Mouse (Mus musculus) limb, embryonic 15.5 days (tissue): ENCODE results near the gene Tmem38b. TPM values are rescaled to one million over a fixed set of nuclear protein-coding genes. Genes with fewer than 3 reads are reported as not detected.
"Not testable (repeated sequence)": the region's sequence is repeated elsewhere in the genome, so short reads cannot be mapped to it uniquely, and the experiment has no call there.

Source experiments
- ATAC-seq: fragments of 200-750 bp; cut with Nextera tagmentation; 2 replicates; pipeline ENCODE4 v1.8.0; 2017; ENCODE audit warnings: low read depth, moderate TSS enrichment; ENCODE audit not compliant: insufficient number of reproducible peaks, low FRiP score, low TSS enrichment
- H3K27ac ChIP-seq: fragments of 300-500 bp; sonication (generic); 2 replicates; pipeline ENCODE4 v1.5.1; 2015; ENCODE audit warnings: moderate library complexity, mild to moderate bottlenecking, inconsistent platforms
- H3K27me3 ChIP-seq: fragments of 300-500 bp; sonication (generic); 2 replicates; pipeline ENCODE4 v1.6.1; 2015; ENCODE audit warnings: inconsistent platforms
- H3K36me3 ChIP-seq: fragments of 300-500 bp; sonication (generic); 2 replicates; pipeline ENCODE4 v1.6.1; 2015; ENCODE audit warnings: inconsistent platforms
- H3K4me1 ChIP-seq: fragments of 300-500 bp; sonication (generic); 2 replicates; pipeline ENCODE4 v1.6.1; 2015; ENCODE audit warnings: inconsistent platforms
- H3K4me2 ChIP-seq: fragments of 300-500 bp; sonication (generic); 2 replicates; pipeline ENCODE4 v1.6.1; 2015; ENCODE audit warnings: mild to moderate bottlenecking, inconsistent platforms
- H3K4me3 ChIP-seq: fragments of 300-500 bp; sonication (generic); 2 replicates; pipeline ENCODE4 v1.5.1; 2015; ENCODE audit warnings: mild to moderate bottlenecking, inconsistent platforms
- H3K9ac ChIP-seq: fragments of 300-500 bp; sonication (generic); 2 replicates; pipeline ENCODE4 v1.6.1; 2015; ENCODE audit warnings: inconsistent platforms
- H3K9me3 ChIP-seq: fragments of 300-500 bp; sonication (generic); 2 replicates; pipeline ENCODE4 v1.6.1; 2016; ENCODE audit warnings: inconsistent platforms
- WGBS: fragments of 180-500 bp; shearing (Covaris S2); methylation state at CpG from one replicate; pipeline ENCODE4 v1.1.7; 2015; 5-methylcytosine and 5-hydroxymethylcytosine counted together
- polyA plus RNA-seq: library from polyadenylated mRNA; unstranded; fragments of >200 nt; fragmentation: Nextera tagmentation; extraction: Ambion mirVana; gene quantifications from 2 replicates; pipeline ENCODE4 v1.2.1, GENCODE M21; 2015

Tmem38b gene
- polyA plus RNA-seq, 1 experiment from 2014 or later = 9.8 TPM

DNA sequence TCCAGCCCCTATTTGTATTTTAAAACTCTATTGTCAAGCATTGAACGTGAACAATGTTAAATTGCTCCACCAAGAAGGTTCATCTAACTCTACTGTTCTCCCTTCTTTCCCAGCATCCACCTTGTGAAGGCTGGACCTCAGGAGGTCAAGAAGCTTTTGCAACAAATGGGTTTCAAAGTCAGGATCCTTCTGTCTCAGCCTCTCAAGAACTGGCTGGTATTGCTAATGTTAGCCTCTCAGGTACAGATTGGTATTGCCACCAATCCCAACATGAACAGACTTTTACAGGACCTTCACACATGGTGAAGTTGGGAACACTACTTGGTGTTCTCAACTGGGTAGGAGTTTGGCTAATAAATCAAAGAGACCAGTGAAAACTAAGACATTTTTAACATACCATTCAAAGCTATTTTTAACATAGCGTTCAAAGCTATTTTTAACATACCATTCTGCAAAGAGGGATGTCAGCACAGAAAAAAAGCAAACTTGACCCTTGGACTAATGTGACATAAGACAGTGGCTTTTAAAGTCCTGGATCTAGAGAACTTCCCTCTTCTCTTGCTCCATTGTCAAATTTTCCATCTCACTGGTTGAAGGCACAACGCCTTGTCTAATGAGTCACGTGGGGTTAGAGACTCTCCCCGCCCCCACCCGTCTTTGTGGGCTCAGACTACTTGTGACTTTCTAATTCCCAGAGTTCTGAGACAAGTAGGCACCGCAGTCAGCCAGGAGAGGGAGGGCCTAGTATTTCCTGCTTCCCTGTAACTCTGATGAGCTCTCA is 26.8 kb upstream of the Tmem38b start:
- ATAC-seq = no peak
- no peaks in the 10 kb centered on the region for H3K36me3 ChIP-seq

DNA sequence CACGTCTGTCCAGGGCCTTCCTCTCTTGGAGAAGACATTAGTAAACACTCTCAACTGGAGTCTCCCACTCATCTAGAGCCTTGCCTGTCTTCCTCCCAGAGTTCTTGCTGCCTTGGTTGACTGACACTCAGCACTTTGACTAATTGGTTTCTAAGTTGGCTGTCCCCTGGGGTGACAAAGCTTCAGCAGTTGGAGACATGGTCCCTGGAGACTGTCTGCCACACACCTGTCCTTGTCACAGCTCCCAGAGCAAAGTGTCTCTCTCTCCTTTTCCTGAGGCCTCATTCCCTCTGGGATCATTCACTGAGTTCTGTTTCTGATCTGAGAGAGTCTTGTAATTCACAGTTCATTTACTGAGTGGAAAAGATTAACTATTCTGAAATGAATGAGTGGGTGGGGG is 26.1 kb upstream of the Tmem38b start:
- ATAC-seq = no peak
- Histone ChIP-seq H3K36me3 (no peaks in the 10 kb centered on the region), H3K4me3 (no peak overlapping the region), H3K9me3 (no peaks in the 10 kb centered on the region), H3K4me2 (no peak overlapping the region), H3K27ac (no peak overlapping the region), H3K4me1 (no peaks in the 10 kb centered on the region; the same call in 1 of the 2 replicates), H3K9ac (no peak overlapping the region), H3K27me3 (no peaks in the 10 kb centered on the region)
- WGBS = 48% methylated on average over 1 of the region's 1 CpGs

More for the DNA sequence above, 26.8 kb upstream of the Tmem38b start:
- Histone ChIP-seq H3K9ac (no peak overlapping the region), H3K27ac (no peak overlapping the region), H3K4me3 (no peak overlapping the region), H3K4me2 (no peak overlapping the region), H3K4me1 (no peaks in the 10 kb centered on the region; the same call in 1 of the 2 replicates), H3K9me3 (no peaks in the 10 kb centered on the region), H3K27me3 (no peaks in the 10 kb centered on the region)
- 45% methylated on average over 7 of the region's 7 CpGs for WGBS

DNA sequence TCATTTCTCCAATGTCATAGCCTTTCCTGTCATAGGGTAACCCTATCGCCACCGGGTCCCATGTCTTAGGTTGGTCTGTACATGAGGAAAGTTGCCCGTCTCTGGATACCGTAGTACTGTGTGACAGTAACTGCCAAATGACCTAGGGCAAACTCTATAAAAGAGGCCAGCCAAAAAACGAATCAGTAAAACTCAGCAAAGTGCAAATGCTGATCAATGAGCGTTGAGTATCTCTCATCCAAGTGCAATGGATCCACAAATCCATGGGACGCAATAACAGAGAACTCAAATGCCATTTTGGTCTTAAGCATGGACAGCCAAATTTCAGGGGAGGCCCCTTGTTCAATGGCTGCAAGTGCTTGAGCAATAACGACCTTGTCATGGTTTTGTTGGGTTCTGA is 22.2 kb upstream of the Tmem38b start:
- not testable (repeated sequence) for H3K27ac ChIP-seq, H3K9ac ChIP-seq, H3K27me3 ChIP-seq, ATAC-seq, H3K9me3 ChIP-seq, H3K36me3 ChIP-seq, H3K4me2 ChIP-seq, H3K4me1 ChIP-seq, H3K4me3 ChIP-seq
- 93% methylated on average over 8 of the region's 8 CpGs for WGBS

DNA sequence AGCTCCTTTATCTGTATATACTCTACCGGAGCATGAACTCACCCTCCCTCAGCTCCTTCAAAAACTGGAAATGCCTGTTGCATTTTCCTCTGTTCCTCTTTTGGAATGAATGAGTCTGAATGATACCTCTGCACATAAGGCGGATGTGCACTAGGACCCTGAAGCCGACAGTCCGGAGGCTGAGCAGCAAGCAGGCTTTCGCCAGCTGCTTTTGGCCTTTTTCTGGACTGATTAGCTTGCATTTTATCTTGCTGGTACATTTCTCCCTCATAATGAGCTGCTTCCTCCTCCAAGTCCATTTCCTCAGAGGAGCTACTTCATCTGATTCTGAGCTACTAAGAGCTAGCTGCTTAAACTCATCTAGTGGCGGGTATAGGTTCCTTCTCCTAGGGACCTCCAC is 19.4 kb upstream of the Tmem38b start:
- not testable (repeated sequence) for H3K4me1 ChIP-seq, H3K36me3 ChIP-seq, H3K27me3 ChIP-seq, H3K9ac ChIP-seq, H3K4me2 ChIP-seq, H3K9me3 ChIP-seq, H3K4me3 ChIP-seq, ATAC-seq, H3K27ac ChIP-seq
- WGBS = 77% methylated on average over 6 of the region's 6 CpGs

DNA sequence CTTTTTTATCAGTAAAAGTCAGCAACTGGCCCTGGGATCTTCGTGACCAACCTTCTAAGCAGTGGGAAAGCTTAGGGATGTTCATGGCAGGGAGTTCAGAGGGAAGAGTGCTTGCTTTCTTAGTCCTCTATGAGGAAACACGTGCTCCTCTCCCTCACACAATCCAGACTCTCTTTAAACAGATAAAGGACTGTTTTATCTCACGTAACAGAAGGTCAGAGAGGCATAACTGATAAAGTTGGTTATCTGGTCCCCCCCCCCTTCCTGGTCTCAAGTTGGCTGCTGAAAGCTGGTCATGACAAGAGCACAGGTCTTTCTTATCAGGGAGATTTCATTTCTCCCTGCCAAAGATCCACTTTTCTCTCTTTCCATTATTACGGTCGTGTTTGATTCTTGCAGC is 7.5 kb upstream of the Tmem38b start:
- no peaks in the 10 kb centered on the region for H3K36me3 ChIP-seq
- no peaks in the 10 kb centered on the region for H3K4me1 ChIP-seq
- no peak overlapping the region for H3K4me2 ChIP-seq
- no peak overlapping the region for H3K27ac ChIP-seq
- no peak for ATAC-seq
- no peak overlapping the region for H3K4me3 ChIP-seq
- WGBS = 69% methylated on average over 5 of the region's 5 CpGs
- no peak overlapping the region for H3K9ac ChIP-seq
- no peaks in the 10 kb centered on the region for H3K27me3 ChIP-seq
- no peaks in the 10 kb centered on the region for H3K9me3 ChIP-seq

DNA sequence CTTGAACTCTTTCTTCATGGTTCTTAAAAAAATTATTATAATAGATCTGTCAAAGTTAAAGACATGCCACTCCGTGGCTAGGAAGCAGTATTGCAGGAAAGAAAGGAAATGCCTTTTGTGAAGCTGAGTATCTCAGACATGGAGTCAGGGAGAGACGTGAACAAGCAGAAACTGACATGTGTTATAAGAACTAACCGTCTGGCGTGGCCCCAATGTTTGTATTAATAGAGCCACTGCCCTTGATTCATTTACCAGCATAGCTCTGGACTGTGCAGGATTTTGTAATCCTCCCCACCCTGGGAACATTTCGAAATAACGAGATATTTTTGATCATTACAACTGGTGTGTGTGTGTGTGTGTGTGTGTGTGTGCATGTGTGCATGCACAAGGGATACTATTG is 2.1 kb upstream of the Tmem38b start:
- H3K27me3 ChIP-seq = no peaks in the 10 kb centered on the region
- no peak overlapping the region for H3K4me3 ChIP-seq
- H3K9ac ChIP-seq = no peak overlapping the region
- 42% methylated on average over 6 of the region's 6 CpGs for WGBS
- H3K27ac ChIP-seq = no peak overlapping the region
- H3K9me3 ChIP-seq = no peaks in the 10 kb centered on the region
- no peak for ATAC-seq
- H3K4me2 ChIP-seq = no peak overlapping the region
- H3K4me1 ChIP-seq = peaks cover 3% of the 10 kb centered on the region; the same call in 1 of the 2 replicates
- no peaks in the 10 kb centered on the region for H3K36me3 ChIP-seq

DNA sequence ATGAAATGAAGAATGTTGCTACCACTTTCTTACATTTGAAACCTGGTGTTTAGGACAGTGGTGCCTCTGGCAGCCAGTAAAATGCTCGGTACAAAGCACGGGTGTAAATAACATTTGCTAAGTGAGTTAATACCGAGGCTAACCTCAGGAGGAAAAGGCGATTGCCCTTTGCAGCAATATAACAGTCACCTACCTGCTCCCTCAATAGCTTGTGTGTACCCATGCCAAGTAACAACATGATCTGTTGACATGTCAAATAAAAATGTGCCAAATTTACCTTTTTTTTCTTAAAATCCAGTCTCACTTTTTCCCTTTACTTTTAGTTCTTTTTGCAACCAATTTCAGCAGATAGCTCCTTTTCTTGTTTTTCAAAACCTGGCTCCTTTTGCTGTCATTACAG is 1.0 kb upstream of the Tmem38b start:
- ATAC-seq = no peak
- no peak overlapping the region for H3K4me2 ChIP-seq
- H3K4me3 ChIP-seq = no peak overlapping the region
- no peaks in the 10 kb centered on the region for H3K27me3 ChIP-seq
- H3K9me3 ChIP-seq = no peaks in the 10 kb centered on the region
- 32% methylated on average over 4 of the region's 4 CpGs for WGBS
- no peaks in the 10 kb centered on the region for H3K36me3 ChIP-seq
- peaks cover 3% of the 10 kb centered on the region; the same call in 1 of the 2 replicates for H3K4me1 ChIP-seq
- no peak overlapping the region for H3K27ac ChIP-seq
- no peak overlapping the region for H3K9ac ChIP-seq

DNA sequence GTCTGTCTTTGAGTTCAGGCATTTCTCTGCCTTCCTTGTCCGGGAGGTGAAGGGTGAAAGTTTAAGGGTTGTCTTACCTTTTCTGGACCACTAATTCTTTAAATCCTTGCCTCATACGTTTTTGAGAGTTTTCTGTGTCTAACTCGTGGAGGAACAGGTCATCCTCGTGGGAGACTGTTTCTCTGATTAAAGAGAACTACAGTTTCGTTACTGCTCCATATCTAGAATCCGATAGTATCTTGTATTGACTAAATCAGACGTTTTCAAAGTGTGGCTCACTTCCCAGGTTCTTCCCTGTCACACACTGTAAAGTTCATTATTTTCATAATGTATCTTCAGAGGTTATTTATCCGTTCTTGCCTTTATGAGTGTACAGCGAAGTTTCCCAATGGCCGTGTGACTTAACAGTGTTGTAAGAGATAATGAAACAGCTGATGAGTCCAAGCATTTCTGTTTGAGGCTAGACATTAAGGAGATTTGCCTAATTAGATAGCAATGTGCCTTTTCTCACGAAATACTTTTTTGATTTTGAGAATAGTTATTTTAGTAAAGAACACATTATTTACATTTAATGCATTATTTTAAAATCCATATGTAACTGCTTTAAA is 900 bp downstream of the Tmem38b start:
- peaks cover 3% of the 10 kb centered on the region; the same call in 1 of the 2 replicates for H3K4me1 ChIP-seq
- no peaks in the 10 kb centered on the region for H3K36me3 ChIP-seq
- peak overlapping the region; percentile 74 for H3K4me2 ChIP-seq
- ATAC-seq = no peak
- peak overlapping the region; percentile 85 for H3K4me3 ChIP-seq
- no peaks in the 10 kb centered on the region for H3K27me3 ChIP-seq
- H3K9ac ChIP-seq = peak overlapping the region; percentile 62; the same call in 1 of the 2 replicates
- H3K9me3 ChIP-seq = no peaks in the 10 kb centered on the region
- 0 out of 2 replicates have a peak overlapping the region, but pooled peaks have one; percentile 67 for H3K27ac ChIP-seq
- 13% methylated on average over 11 of the region's 11 CpGs for WGBS

DNA sequence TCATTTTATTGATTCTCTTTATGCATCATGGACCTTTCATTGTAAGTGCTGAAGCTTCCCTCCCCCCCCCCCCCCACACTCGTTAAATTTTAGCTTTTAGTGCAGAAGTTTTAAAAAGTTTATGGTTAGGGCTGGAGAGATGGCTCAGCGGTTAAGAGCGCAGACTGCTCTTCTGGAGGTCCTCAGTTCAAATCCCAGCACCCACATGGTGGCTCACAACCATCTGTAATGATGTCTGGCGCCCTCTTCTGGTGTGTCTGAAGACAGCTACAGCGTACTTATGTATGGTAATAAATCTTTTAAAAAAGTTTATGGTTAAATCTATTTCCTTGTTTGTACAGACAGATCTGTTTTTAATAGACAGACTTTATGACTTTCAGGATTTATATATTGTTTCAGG is 2.0 kb downstream of the Tmem38b start:
- WGBS = 70% methylated on average over 5 of the region's 5 CpGs
- ATAC-seq = no peak
- Histone ChIP-seq H3K9ac (no peak overlapping the region), H3K9me3 (no peaks in the 10 kb centered on the region), H3K4me1 (peaks cover 3% of the 10 kb centered on the region; the same call in 1 of the 2 replicates), H3K36me3 (no peaks in the 10 kb centered on the region), H3K27ac (no peak overlapping the region), H3K27me3 (no peaks in the 10 kb centered on the region), H3K4me3 (no peak overlapping the region), H3K4me2 (no peak overlapping the region)

DNA sequence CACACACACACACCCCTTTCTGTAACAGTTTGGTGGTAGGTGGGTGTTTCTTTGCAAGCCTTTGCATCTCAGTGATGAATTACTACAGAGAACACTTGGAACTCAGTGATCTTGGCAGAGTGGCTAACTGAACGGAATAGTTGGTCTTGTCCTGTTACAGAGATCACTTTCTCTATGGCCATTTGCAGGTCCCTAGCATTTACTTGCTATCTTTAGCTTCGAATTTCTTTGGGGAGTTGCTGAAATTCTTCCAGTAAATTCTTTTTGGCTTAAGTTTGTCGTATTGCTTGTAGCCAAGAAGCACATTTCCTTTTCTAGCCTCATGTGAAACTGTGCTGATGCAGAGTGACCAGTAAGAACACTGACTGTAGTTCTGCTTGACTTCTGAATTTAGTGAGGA is 3.1 kb downstream of the Tmem38b start:
- ATAC-seq = no peak
- 63% methylated on average over 3 of the region's 3 CpGs for WGBS
- H3K4me2 ChIP-seq = no peak overlapping the region
- no peak overlapping the region for H3K27ac ChIP-seq
- no peak overlapping the region for H3K9ac ChIP-seq
- H3K4me1 ChIP-seq = peaks cover 3% of the 10 kb centered on the region; the same call in 1 of the 2 replicates
- H3K36me3 ChIP-seq = no peaks in the 10 kb centered on the region
- H3K9me3 ChIP-seq = no peaks in the 10 kb centered on the region
- H3K27me3 ChIP-seq = no peaks in the 10 kb centered on the region
- H3K4me3 ChIP-seq = no peak overlapping the region

DNA sequence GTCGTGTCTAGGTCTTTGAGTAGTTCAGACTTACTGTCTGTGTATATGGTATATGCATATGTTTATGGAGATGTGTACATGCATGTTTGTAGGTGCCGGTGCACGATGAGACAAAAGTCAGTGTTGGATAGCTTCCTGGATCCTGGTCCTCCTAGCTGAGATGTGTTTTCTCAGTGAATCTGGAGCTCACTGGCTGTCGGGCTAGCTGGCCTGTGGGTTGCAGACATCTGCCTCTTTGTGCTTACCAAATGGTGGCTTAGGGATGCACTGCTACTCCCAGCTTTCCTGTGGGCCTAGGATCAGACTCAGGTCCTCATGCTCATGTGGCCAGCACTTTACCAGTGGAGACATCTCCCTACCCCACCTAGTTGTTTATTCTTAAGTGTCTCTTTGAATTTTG is 4.2 kb downstream of the Tmem38b start:
- Histone ChIP-seq H3K4me1 (peaks cover 3% of the 10 kb centered on the region; the same call in 1 of the 2 replicates), H3K9me3 (no peaks in the 10 kb centered on the region), H3K4me3 (no peak overlapping the region), H3K9ac (no peak overlapping the region), H3K27me3 (no peaks in the 10 kb centered on the region), H3K27ac (no peak overlapping the region), H3K36me3 (no peaks in the 10 kb centered on the region), H3K4me2 (no peak overlapping the region)
- no peak for ATAC-seq
- 87% methylated on average over 4 of the region's 4 CpGs for WGBS

DNA sequence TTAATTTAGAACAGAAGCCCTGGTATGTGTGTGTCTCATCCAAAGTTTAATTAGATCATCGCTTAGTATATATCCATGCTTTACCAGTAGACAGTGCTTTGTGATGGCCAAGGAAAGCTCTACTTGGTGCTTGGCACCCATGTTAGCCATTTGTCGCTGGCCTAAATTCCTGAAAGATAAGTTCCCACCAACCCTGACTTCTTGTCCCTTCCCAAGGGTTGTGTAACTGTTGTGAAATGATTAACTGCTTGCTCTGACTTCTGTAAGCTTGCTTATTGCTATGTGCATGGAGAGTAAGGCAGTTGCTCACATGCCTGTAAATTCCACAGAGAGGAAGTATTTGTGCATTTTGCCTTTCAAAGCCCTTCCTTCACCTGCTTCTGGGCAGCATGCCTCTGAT is 4.7 kb downstream of the Tmem38b start:
- no peaks in the 10 kb centered on the region for H3K27me3 ChIP-seq
- no peak overlapping the region for H3K4me3 ChIP-seq
- WGBS = 86% methylated on average over 2 of the region's 2 CpGs
- peaks cover 3% of the 10 kb centered on the region; the same call in 1 of the 2 replicates for H3K4me1 ChIP-seq
- H3K4me2 ChIP-seq = no peak overlapping the region
- no peak overlapping the region for H3K9ac ChIP-seq
- H3K27ac ChIP-seq = no peak overlapping the region
- H3K36me3 ChIP-seq = no peaks in the 10 kb centered on the region
- H3K9me3 ChIP-seq = no peaks in the 10 kb centered on the region
- ATAC-seq = no peak
